In the genomic region with DNA sequence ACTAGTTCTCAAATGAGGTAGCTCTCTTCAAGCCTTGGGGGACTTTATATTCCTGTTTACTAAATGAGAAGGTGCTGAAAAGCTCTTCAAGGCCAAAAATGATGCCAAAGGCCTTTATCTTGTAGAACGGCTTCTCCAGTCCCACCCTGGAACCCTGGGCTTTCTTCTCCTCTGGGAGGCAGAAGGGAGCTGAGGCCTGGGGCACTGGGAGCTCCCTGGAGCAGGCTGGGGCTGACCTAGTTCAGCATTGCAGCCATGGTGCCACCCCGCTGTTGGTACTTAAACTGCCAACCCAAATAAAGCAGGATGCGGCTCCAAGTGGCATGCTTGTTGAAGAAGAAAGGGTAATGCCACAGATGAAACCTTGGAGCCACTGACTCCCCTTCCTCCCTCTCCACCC, we compare ENCODE assay signal across 8 mouse cellular contexts. TPM values are rescaled to one million over a fixed set of nuclear protein-coding genes. Genes with fewer than 3 reads are reported as not detected.
A peak's percentile ranks its signal among the peaks of the same experiment; 100 is the strongest.
DNase-seq lines count a peak whose midpoint lies in the region; ATAC-seq lines count a peak whose summit lies in the region.

No protein-coding gene starts in this region.

- peak overlapping the region; percentile 71 for H3K4me3 ChIP-seq in heart, embryonic 16.5 days (ENCODE audit: low read length)

- peak; percentile 35 to 48 for DNase-seq in frontal cortex, postnatal 36 days (ENCODE audit: low spot score in 2 of 2)
- no peak for DNase-seq in frontal cortex, postnatal 25 days (ENCODE audit: low spot score in 2 of 2)
- peak; percentile 53 to 60 for DNase-seq in right cerebral cortex, postnatal 10 days (ENCODE audit: low spot score in 2 of 2)
- no peak for DNase-seq in right cerebral cortex, postnatal 36 days (ENCODE audit: low spot score in 2 of 2)
- peak; percentile 55 for DNase-seq in lung, postnatal 36 days
- no peak for DNase-seq in gastrocnemius, postnatal 14 days
- DNase-seq in spleen, adult 18-20 months = no peak

- ATAC-seq in heart, embryonic 16.5 days (replicated peaks; ENCODE audit: extremely low read depth, insufficient read depth, low FRiP score) = no peak

- H3K27me3 ChIP-seq in heart, embryonic 16.5 days (ENCODE audit: control insufficient read depth, insufficient read depth, low read length) = no peaks in the 10 kb centered on the region

- H3K27ac ChIP-seq in heart, embryonic 16.5 days (ENCODE audit: low read length) = peak overlapping the region; percentile 78

- H3K36me3 ChIP-seq in heart, embryonic 16.5 days (ENCODE audit: control insufficient read depth, insufficient read depth) = no peaks in the 10 kb centered on the region

- peaks cover 48% of the 10 kb centered on the region for H3K4me1 ChIP-seq in heart, embryonic 16.5 days (ENCODE audit: control insufficient read depth, insufficient read depth, low read length)

- intact Hi-C loops in gastrocnemius, postnatal 14 days (cut with DNase I; ENCODE audit: low total_unique reads) = no loop called here

- WGBS in heart, embryonic 16.5 days = 42% methylated on average over 3 of the region's 3 CpGs

- no peaks in the 10 kb centered on the region for H3K9me3 ChIP-seq in heart, embryonic 16.5 days (replicated peaks; ENCODE audit: control insufficient read depth, low read length)

- H3K4me2 ChIP-seq in heart, embryonic 16.5 days (ENCODE audit: low read depth, low read length) = peak overlapping the region; percentile 81

- H3K9ac ChIP-seq in heart, embryonic 16.5 days (ENCODE audit: low read length) = peak overlapping the region; percentile 83

RNA-seq across cellular contexts. Expression of a gene that starts 1.5 kb away (rescaled TPM):
- 47.4 and 54.8 TPM in 2 replicates for polyA plus RNA-seq in heart, embryonic 16.5 days (2015; fragmentation: Nextera tagmentation; extraction: Ambion mirVana)
- total RNA-seq in gastrocnemius, postnatal 14 days (2021) = 10 to 100 TPM; 36.5 to 39.8 TPM

Comparison
In these comparisons a context has a peak if more than half of its experiments do, and no peak if none do; other contexts are left out.
1. DNase-seq: peak in frontal cortex, postnatal 36 days (2 of 2), right cerebral cortex, postnatal 10 days (2 of 2) and lung, postnatal 36 days (single experiment); none in frontal cortex, postnatal 25 days (0 of 2), right cerebral cortex, postnatal 36 days (0 of 2), gastrocnemius, postnatal 14 days (single experiment) and spleen, adult 18-20 months (0 of 2).